Mouse (Mus musculus) midbrain, embryonic 16.5 days (tissue): ENCODE measurements around the gene Hoxc9. TPM values are rescaled to one million over a fixed set of nuclear protein-coding genes. Genes with fewer than 3 reads are reported as not detected.

Experiments used
- ATAC-seq: fragments of 200-750 bp; cut with Nextera tagmentation; 2 replicates; pipeline ENCODE4 v1.8.0; 2017; ENCODE audit warnings: moderate TSS enrichment
- H3K27ac ChIP-seq: fragments of 300-500 bp; sonication (generic); 2 replicates; pipeline ENCODE4 v1.5.1; 2014; ENCODE audit warnings: mild to moderate bottlenecking, low read length, mixed read lengths
- H3K27me3 ChIP-seq: fragments of 300-500 bp; sonication (generic); 2 replicates; pipeline ENCODE4 v1.6.1; 2014; ENCODE audit warnings: low read depth, low read length, mixed read lengths; ENCODE audit not compliant: control insufficient read depth, insufficient read depth
- H3K36me3 ChIP-seq: fragments of 300-500 bp; sonication (generic); 2 replicates; pipeline ENCODE4 v1.6.1; 2014; ENCODE audit warnings: mild to moderate bottlenecking, low read length, moderate library complexity, mixed read lengths; ENCODE audit not compliant: control insufficient read depth, insufficient read depth
- H3K4me1 ChIP-seq: fragments of 300-500 bp; sonication (generic); 2 replicates; pipeline ENCODE4 v1.6.1; 2014; ENCODE audit warnings: mild to moderate bottlenecking, low read length, mixed read lengths; ENCODE audit not compliant: control insufficient read depth, insufficient read depth
- H3K4me2 ChIP-seq: fragments of 300-500 bp; sonication (generic); 2 replicates; pipeline ENCODE4 v1.6.1; 2014; ENCODE audit warnings: mild to moderate bottlenecking, low read length, mixed read lengths
- H3K4me3 ChIP-seq: fragments of 300-500 bp; sonication (generic); 2 replicates; pipeline ENCODE4 v1.5.1; 2014; ENCODE audit warnings: low read depth, mild to moderate bottlenecking, low read length, moderate library complexity, mixed read lengths
- H3K9ac ChIP-seq: fragments of 300-500 bp; sonication (generic); 2 replicates; pipeline ENCODE4 v1.6.1; 2014; ENCODE audit warnings: low read depth, low read length, mixed read lengths
- H3K9me3 ChIP-seq: fragments of 300-500 bp; sonication (generic); replicated peaks from 2 replicates; pipeline ENCODE4 v1.6.1; 2014; ENCODE audit warnings: mild to moderate bottlenecking, low read length, mixed read lengths; ENCODE audit not compliant: control insufficient read depth, poor library complexity, severe bottlenecking
- WGBS: fragments of 180-500 bp; shearing (Covaris S2); extraction: QIAGEN DNeasy Blood & Tissue Kit; methylation state at CpG from one replicate; pipeline ENCODE4 v1.1.7; 2014; 5-methylcytosine and 5-hydroxymethylcytosine counted together
- microRNA counts: library from miRNA; unstranded; fragments of <30 nt; microRNA quantifications from one replicate; lab custom pipeline; 2016
- microRNA-seq: library from miRNA; unstranded; fragments of <30 nt; microRNA quantifications from one replicate; pipeline ENCODE4, GENCODE M21; 2017
- polyA plus RNA-seq: library from polyadenylated mRNA; unstranded; fragments of >200 nt; fragmentation: Nextera tagmentation; extraction: Ambion mirVana; gene quantifications from 2 replicates; pipeline ENCODE4 v1.2.1, GENCODE M21; 2015

Gene Hoxc9
- polyA plus RNA-seq, 1 experiment from 2014 or later, result not detected

- WGBS, result 0% methylated on average over 2 of the region's 3 CpGs
- Histone ChIP-seq H3K36me3 (no peaks in the 10 kb centered on the region), H3K9ac (no peak overlapping the region), H3K4me3 (no peak overlapping the region), H3K27ac (no peak overlapping the region), H3K27me3 (peaks cover 85% of the 10 kb centered on the region), H3K9me3 (no peaks in the 10 kb centered on the region), H3K4me1 (no peaks in the 10 kb centered on the region), H3K4me2 (no peak overlapping the region)
- no peak for ATAC-seq
Measured at GRCm38 (mm10) chr15:103032167-103032566, 55.9 kb downstream of the Hoxc9 start.

- Histone ChIP-seq H3K9me3 (no peaks in the 10 kb centered on the region), H3K27ac (no peak overlapping the region), H3K4me3 (no peak overlapping the region), H3K9ac (no peak overlapping the region), H3K36me3 (no peaks in the 10 kb centered on the region), H3K4me2 (no peak overlapping the region), H3K27me3 (peaks cover 87% of the 10 kb centered on the region), H3K4me1 (no peaks in the 10 kb centered on the region)
- WGBS, result under 1% methylated on average over 26 of the region's 26 CpGs
- no peak for ATAC-seq
Measured at GRCm38 (mm10) chr15:103032646-103033575, 56.7 kb downstream of the Hoxc9 start.

- H3K27me3 ChIP-seq, result peaks cover 87% of the 10 kb centered on the region
Measured at GRCm38 (mm10) chr15:103034043-103034806, 58.0 kb downstream of the Hoxc9 start.

More at GRCm38 (mm10) chr15:103034043-103034806, 58.0 kb downstream of the Hoxc9 start:
- Histone ChIP-seq H3K4me3 (no peak overlapping the region), H3K36me3 (no peaks in the 10 kb centered on the region), H3K4me2 (no peak overlapping the region), H3K9ac (no peak overlapping the region), H3K27ac (no peak overlapping the region), H3K9me3 (no peaks in the 10 kb centered on the region), H3K4me1 (no peaks in the 10 kb centered on the region)
- ATAC-seq, result no peak
- WGBS, result under 1% methylated on average over 24 of the region's 24 CpGs

MicroRNAs encoded within 50 kb of the gene (microRNA counts, 519-probe panel; counts per million panel counts)
- microRNA mmu-miR-615-3p (lab: Ali Mortazavi, UCI), result 386 counts per million, percentile 18 among the panel's probes with 10 or more counts
- 386 counts per million, percentile 18 among the panel's probes with 10 or more counts for microRNA mmu-miR-615-5p (lab: Ali Mortazavi, UCI)

Small RNA genes within 50 kb of the gene (microRNA-seq; reads per million reads assigned to microRNA genes)
- 1.2 reads per million for gene Mir196a-2
- 34.5 reads per million, percentile 42 among the genes with 10 or more reads in this experiment for gene Mir615

Other genes starting within 250 kb of the Hoxc9 start
- gene Hoxc13, start 55.3 kb upstream of the Hoxc9 start, polyA plus RNA-seq, result not detected in 2 replicates
- gene Hoxc12, start 39.7 kb upstream of the Hoxc9 start, polyA plus RNA-seq, result not detected in 2 replicates
- gene Hoxc11, start 22.0 kb upstream of the Hoxc9 start, polyA plus RNA-seq, result not detected in 2 replicates
- gene Hoxc10, start 9.6 kb upstream of the Hoxc9 start, polyA plus RNA-seq, result not detected in 2 replicates
- gene Hoxc5, start 9.0 kb upstream of the Hoxc9 start, polyA plus RNA-seq, result 0.22 TPM in 1 of 2 replicates, not detected in the other
- not detected in 2 replicates for gene Hoxc8, start 14.2 kb downstream of the Hoxc9 start, polyA plus RNA-seq
- not detected in 2 replicates for gene Hoxc6, start 21.8 kb downstream of the Hoxc9 start, polyA plus RNA-seq
- not detected in 2 replicates for gene Hoxc4, start 42.5 kb downstream of the Hoxc9 start, polyA plus RNA-seq
- gene Smug1, start 190.7 kb downstream of the Hoxc9 start, polyA plus RNA-seq, result 24.3 and 25.5 TPM in 2 replicates